Mouse (Mus musculus): ENCODE measurements at regions not wholly inside any gene's neighbourhood (a gene's known extent, or its start where the extent isn't known, plus 50 kb on each side); places are given as distances from the start of the nearest gene placed in this dataset.

DNA sequence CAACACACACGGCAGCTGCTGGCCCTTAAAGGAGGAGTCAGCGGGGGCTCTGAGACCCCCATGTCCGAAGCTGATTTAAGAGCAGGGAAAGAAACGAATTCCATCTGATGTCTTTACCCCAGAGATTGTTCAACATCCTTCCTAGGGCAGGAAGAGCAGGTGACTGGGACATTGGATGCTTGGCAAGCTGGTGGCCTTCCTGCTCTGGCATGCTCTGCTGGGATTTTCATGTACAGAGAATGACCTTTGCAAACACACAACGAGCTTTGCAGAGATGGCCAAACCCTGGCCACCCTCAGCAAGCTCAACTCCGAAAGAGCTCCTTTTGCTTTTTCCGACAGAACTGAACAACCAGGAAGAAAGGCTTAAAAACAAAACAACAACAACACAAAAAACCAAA lies 194.7 kb upstream of the Map3k1 start:
- DNase-seq = no peak

DNA sequence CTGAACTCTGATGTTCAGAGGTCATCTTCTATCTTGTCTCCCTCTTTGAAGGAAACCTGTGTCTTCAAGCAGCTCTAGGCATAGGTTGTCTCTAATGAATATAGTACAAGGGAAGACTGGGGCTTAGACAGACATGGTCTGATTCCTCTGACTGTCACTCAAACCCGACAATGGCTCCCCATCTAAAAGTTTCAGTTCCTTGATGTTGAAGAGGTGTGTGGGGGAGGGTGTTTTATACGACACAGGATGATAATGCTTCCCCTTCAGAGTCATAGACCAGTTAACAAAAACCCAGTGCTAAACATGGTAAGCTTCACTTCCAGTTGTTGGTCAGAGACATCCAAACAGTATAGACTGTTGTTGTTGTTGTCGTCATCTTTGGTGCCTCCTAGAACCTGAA lies 195.3 kb upstream of the Map3k1 start:
- no peak for DNase-seq

DNA sequence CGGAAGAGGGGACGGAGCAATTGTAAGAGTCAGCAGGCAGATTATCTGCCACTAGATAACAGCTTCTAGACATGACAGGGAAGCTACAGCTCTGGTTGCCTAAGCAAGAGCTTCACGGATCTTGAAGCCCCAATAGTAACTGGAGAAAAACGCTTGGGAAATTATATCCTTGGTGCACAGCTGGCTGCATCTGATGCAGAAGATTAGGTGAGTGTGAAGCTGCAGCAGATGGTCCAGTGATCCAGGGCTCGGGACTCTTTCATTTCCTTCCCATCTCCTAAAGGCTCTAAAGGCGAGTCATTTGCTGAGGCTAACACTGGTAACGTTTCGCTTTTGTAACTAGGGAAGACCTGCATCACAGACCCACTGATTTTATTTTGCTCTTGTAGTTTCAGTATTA lies 196.6 kb upstream of the Map3k1 start:
- DNase-seq = no peak

DNA sequence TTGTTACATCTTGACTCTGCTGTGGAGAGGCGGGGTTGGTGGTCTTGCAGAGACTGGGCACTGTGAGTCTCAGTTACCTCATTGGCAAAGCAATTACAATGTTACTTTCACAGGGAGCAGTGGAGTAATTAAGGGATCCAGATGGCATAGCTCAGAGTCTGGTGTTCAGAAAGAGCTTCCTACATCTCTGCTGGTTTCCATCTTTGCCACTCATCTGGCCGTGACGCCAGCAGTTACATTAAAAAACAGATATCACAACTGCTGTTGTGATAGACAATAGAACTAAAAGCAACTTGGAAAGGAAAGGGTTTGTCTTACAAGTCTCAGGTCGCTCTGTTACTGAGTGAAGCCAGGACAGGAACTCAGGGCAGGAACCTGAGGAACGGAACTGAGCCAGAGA lies 200.0 kb upstream of the Map3k1 start:
- no peak for DNase-seq

DNA sequence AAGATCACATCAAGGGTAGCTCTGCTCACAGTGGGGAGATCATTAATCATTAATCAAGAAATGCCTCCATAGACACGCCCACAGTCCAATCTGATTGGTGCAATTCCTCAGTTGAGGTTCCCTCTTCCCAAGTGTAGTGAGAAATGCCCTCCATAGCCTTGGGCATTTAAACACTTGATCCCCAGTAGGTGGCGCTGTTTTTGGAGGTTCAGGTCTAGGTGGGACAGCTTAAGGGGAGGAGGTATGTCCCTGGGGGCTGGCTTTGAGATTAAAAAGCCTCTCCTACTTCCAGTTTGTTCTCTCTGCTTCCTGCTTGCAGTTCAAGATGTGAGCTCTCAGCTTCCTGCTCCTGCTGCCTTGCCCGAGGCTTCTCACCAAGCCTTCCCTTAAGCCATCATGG lies 200.5 kb upstream of the Map3k1 start:
- DNase-seq = no peak

DNA sequence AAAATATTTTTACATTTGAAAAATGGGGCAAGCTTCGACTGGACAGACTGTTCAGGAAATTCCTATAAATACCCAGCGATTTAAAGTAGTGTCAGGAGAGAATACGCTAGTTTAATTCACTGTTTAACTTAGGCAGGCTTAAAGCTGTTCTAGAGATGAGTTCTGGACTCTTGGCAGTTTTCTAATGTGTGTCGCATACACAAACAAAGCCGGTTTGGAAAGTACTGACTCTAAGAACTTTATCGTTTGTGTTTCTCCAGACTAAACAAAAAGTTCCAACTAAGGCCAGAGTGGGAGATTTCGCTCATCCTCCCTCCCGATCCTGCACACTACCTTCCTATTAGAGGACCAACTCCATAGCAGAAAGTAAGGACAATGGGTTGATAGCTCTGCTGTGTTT lies 201.7 kb upstream of the Map3k1 start:
- no peak for DNase-seq

DNA sequence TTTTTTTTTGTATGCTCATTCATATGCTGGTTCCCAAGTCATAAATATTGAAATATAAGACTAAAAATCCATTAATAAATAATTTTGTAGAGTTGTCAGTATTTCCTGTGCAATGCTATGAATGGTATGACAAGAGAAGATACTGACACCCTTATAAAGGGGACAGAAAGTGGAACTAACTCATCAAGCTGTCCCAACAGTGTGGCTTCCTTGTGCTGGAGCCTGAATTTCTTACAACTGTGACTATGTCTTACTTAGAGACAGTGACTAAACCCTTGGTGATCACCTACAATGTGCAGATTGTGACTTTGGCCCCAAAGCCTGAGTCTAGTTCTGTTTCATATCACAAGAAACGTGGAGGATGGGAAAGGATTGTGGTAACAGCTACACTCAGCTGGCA lies 203.8 kb upstream of the Map3k1 start:
- DNase-seq = no peak

DNA sequence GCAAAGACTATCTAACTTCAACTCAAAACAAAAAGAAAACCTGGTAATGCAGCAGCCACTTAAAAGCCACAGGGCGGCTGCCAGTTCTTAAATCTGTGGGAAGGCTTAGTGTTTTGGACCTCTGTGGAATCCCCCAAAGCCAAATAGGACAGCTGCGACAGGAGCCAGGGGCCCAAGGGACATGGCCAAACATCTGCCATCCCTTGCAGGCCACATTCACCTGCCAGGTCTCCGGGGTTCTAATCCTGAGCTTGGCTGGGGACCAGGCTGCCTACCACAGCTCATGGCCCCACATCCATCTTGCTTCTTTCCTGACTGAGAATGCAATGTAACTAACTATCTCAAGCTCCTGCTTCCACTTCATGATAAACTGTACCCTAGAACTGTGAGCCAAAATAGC lies 206.3 kb upstream of the Map3k1 start:
- DNase-seq = no peak

DNA sequence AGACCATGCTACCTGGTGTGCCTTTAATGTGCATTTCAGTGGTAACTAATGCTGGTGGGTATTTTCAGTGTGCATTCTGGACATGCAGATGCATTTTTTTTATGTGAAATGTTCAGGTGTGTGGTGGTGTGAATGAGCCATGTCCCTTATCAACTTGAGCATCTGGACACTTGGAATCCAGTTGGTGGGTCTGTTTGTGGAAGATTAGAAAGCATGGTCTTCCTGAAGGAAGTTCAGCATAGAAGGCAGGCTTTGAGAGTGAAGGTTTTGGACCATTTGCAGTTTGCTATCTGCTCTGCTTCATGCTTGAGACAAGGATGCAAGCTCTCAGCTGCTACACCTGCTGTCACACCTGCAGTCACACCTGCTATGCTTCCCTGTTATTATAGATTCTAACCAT lies 207.5 kb upstream of the Map3k1 start:
- no peak for DNase-seq

DNA sequence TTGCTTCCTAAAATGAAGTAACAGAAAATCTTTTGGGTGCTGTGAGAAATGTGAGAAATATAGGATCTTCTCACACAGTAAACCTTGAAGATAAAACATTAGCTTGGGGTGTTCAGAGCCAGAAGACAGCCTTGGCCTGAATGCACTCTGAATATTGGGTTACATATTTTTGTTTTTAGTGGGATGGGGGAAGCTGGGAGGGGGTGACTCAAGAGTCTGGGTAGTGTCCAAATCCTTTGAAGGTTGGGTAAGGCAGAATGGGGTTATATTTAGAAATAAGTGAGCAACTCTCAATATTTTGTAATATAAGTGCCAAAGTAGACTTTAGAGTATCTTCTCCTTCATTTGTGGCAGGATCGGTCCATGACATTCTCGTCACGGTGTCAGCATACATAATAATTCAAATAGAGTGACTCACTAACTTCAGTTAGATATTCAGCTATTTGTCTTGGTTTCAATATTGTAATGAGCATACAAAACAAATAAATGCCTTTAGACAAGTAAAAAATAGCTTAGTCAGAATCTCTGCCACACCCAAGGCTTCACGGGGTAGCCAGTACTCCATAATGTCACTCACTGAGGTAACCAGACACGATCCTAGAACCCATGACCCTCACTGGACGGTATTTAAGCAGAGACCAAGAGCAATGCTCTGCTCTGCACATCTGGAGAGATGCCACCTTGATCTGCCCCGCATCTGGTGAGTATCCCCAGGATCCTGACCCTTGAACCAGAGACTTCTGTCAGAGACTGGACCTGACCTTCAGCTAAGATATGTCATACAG lies 209.9 kb upstream of the Map3k1 start:
- no peak for DNase-seq

DNA sequence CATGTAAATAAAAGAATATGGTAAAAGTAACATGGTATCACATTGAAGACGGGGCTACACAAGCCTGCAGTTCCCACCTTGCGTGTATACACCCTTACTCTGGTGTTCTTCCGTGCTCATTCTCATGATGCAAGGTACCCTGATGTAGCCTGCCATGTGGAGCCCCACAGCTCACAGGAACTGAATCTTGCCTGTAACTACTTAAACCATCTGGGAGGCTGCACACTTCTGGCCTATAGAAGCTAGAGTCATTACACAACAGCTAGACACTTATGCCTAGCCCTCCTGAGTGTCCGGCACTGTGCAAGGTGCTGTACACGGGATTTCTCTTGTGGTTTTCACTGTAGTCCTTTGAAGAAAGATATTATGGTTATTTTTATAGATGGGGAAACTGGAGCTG lies 210.8 kb upstream of the Map3k1 start:
- no peak for DNase-seq

DNA sequence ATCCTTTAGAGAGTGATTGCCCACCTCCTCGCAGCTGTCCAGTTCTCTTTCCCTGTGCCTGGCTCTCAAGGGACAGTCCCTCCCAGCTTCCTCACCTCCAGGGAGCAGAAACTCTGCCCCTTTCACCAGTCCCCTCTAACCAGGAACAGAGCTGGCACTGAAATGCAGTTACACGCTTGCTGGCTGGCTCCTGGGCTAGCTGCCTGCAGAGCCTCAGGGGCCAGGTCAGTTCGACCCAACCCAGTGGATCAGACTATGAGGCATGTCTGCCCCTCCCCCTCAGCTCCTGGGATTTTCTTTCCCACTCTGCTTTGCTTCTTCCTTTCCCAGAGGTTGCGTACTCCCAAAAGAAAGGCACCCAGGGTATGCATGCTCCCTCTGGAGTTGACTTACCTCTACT lies 214.4 kb upstream of the Map3k1 start:
- peak; percentile 62 for DNase-seq

DNA sequence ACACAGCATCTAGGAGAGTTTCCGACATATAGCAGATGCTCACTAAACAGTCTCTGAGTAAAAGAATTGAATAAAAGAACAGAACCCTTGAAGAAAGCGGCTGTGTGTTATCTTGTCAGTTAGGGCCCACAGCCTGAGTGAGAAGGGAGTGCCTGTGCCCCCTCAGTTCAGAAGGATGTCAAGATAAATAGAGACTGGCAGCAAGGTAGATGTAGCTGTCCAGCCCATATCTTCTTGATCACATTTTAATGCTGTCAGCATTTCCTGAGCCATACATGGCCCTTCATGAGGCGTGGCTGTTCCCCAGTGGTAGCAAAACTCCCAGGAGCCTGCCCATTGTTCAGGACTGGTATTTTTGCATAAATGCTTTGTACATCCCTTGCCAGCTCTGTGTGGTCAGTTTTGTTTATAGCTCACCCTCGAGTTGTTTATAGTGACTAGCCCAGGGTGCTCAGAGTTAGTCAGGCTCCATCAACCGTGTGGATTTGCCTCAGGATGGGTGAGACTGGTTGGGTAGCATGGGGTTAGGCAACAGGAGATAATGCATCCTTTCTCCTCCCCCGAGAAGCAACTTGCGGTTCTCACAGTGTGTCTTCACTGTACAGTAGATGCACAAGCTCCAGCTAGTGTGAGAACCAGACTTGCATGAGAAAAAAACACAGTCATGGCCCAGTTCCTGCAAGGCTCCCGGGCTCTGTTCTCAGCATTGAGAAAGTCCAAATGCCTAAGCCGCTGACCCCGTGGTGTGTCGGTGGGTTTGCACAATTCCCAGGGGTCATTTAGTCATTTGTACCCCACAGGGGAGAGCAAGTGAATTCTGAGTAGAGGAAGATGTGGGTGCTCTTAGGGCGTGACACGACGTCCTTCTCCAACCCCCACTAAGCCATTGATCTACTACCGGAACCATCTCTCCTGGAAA lies 216.1 kb upstream of the Map3k1 start:
- DNase-seq = no peak

DNA sequence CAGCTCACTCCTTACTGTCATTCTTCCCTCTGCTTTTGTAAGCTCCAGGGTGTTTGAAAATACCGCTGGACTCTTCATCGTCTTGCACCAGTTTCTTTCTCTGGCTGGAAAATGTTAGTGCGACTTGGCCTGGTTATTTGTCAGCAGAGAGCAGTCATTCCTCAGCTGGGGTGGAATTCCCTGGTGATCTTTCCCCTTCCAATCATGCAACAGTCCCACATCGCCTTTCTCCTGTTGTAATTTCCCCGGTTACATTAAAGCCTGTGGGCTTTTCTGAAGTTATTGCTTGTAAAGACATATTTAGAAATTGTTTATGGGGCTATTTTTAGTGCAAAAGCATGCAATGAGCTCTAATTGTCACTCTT lies 216.8 kb upstream of the Map3k1 start:
- DNase-seq = no peak

DNA sequence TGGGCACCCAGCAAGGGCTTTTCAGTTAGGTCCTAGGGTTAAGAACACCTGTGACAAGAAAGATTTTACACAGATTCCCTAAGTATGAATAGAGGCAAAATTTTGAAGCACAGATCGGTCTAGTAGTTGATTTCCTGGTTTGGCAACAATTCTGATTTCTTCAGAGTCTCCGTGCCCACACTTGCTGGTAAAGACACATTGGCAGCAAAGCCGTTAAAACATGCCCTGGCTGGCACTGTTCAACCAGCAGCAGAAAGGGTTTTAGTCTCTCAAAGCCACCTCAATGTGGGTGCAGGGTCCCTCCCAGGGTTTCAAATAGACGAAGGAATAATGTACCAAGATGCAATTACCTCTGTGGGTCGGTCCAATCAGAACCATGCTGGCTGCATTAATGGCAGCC lies 218.9 kb upstream of the Map3k1 start:
- DNase-seq = no peak

DNA sequence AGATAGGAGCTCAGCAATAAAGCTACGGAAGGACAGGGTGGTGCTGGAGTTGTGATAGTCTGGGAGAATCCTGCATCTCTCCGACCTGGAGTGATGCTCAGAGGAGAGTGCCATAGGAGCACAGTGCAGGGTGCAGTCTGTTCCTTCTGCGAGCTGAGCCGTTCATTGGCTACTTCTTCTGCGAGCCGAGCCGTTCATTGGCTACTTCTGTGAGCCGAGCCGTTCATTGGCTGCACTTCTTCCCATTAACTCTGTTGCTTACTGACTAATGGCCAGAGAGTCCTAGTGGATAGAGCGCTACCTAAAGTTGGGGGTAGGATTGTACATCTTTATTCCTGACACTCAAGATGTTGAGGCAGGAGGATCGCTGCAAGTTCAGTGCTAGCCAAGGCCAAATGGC lies 222.3 kb upstream of the Map3k1 start:
- no peak for DNase-seq

DNA sequence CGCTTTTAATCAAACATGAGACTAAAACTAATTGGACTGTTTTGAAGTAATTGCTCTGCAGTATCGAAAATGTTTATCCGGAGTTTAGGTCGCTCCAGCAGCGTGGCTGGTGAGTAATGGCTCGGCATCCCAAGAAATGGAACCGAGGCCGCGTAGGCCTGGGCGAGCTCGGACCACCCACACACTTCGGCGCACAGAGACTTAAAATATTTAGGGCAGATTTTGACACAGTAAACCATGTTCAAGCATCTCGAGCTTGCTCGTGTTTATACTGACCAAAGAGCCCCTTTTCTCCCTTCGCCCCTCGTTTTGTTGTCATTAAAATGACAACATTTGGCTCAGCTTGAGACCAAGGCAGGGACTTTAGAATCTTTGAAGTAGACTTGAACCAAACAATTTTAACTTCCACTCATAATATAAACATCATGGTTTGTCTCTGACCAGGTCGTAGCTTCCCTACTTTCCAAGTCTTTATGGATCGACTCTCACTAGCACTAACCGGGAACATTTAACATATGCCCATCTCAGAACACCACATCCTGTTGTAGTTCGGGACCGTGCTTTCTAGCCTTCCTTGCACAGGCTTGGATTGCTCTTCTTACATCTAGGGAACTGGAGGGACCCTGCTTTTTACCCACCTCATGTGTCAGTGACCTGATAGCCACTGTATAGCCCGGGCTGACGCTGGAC lies 223.0 kb upstream of the Map3k1 start:
- no peak for DNase-seq

DNA sequence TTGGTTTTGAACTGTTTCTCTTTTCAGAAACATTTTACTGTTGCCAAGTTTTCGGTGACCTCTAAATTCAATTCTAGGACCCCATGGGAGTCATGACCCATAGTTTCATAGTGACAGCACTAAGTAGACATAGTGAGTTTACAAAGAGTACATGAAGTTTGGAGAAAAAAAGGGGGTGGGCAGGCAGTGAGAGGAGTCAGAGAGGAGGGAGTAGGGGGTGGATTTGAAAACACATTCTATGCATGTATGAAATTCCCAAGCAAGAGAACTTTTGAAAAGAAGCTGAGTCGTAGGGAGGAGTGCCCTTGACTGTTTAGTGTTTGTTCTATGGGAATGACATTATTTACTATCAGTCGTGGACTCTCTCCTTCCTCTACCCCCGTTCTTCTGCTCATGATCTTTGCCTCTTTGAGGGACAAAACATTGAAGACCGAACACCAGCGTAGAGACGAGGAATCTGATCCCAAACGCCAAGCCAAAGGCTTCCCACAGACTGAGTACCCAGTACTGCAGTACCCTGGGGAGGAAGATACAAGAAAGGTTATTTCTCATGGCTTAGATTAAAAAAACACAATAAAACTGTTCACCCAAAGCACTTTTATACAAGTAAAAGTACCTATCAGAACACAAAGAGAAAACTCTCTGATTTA lies 229.1 kb upstream of the Map3k1 start:
- DNase-seq = no peak

DNA sequence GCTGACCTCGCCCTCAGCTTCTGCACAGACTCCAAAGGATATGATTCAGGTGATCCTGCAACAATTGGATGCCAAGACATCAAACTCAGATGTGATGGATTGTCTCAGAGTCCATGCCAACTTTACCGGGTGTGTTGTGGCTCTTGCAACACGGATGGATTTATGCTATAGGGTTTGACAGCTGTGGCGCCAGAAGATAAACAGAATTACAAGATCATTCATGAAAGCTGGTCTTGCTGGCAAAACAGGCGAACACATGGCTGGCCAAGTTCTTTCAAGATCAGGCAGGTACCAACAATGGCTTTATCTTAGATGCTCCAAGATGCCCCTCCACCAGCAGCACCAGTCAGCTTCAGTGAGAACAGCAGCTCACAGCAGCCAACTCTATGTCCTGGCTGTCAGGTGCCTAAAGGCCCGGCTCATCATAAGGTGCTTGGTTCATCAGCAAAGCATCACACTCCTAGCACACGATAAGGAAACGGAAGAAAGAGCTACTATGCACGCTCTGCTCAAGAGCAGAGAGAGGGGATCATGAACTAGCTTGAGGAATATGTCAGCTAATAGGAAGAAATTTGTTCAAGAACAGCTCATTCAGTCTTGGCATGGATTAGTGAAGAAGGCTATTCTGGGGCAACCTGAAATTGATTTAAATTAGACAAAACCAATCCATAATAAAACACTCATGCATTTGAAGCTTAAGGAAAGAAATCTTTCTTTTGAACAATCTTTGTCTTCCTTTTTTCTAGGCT lies 229.9 kb upstream of the Map3k1 start:
- DNase-seq = no peak

DNA sequence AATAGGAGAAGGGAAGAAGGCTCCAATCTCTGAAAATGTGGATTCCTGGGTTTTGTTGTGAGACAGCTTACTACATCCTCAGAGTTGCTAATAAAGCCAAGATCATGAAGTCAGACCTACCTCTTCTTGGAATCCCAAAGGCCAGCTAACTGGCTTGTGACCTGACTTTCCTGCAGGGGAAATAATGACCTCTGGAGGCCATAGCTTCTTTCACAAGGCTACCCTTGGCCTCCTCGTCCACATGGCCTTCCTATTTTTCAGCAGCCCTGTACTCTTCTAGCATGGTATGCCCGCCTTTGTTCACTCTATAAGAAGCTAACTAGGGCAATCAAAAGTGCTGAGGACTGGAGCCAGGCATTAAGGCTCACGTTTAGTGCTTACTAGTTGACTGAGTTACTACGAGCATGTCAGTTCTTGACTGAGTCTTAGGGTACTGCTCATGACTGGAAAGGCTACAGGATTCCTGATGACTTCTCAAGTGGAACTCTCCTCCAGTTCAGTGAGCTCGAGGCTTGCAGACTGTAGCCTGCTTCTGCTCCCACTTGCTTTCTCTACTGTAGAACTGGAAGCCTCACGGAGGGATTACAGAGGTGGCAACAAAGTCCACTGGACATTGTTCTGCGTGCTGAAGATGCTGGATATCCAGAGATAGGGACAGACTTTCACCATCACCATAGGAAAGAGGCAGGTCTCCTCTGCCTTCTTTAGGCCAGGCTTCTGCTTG lies 230.8 kb upstream of the Map3k1 start:
- peak; percentile 87 for DNase-seq

DNA sequence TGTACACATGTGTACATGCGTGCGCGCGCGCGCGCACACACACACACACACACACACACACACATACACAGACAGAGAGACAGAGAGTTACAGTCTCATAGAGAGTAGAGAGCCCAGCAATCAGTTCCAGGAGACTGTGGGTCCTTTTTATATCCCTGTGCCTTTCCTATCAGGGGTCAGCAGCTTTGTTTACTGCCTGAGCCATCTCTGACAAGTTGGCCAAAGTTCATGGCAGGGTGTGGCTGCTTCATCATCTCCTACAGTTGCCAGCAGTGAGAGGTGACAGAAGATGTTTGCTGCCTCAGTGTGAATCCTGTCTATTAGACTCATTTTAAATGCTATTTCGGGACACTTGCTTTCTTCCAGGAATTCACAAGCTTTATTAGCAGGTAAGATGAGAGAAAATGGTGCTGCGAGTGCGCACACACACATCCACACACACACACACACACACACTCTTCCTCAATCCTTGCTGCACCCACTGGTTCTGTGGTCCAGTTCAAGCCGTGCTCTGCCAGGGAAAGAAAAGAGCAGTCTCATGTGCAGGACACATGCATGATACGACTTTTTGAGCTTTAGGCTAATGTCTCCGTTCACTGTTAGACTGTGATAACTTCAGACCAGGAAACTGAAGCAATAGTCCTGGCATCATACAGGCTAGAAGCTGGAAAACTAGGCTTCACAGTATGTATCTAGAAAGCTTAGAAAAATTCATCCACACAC lies 234.9 kb upstream of the Map3k1 start:
- DNase-seq = no peak

Measured in kidney, adult 11 months (tissue).